Mouse (Mus musculus): Measurements from ENCODE around the gene Iqch. TPM values are rescaled to one million over a fixed set of nuclear protein-coding genes. Genes with fewer than 3 reads are reported as not detected.

The Iqch gene
- polyA plus RNA-seq, 1 experiment from 2014 or later, result 0.06 TPM

- Histone ChIP-seq H3K27ac (ENCODE audit: low read length) (no peak overlapping the region), H3K36me3 (ENCODE audit: insufficient read depth, low read length) (no peaks in the 10 kb centered on the region), H3K27me3 (replicated peaks; ENCODE audit: insufficient read depth, low read length) (no peaks in the 10 kb centered on the region), H3K4me3 (ENCODE audit: low read depth, low read length) (no peak overlapping the region), H3K4me2 (replicated peaks; ENCODE audit: low read depth, low read length) (no peak overlapping the region), H3K4me1 (ENCODE audit: insufficient read depth, low read depth, low read length) (no peaks in the 10 kb centered on the region), H3K9ac (replicated peaks; ENCODE audit: low read depth) (no peak overlapping the region), H3K9me3 (ENCODE audit: low read length) (no peaks in the 10 kb centered on the region)
- DNase-seq (ENCODE audit: low spot score) (no peak), ATAC-seq (no peak)
- TF ChIP-seq CTCF (IDR thresholded peaks at IDR 0.05) (no peak), EP300 (IDR thresholded peaks at IDR 0.05) (no peak)
- WGBS, result 79% methylated on average over 8 of the region's 8 CpGs
Observed at GRCm38 (mm10) chr9:63591661-63592256, 10.5 kb downstream of the Iqch start.

GRCm38 (mm10) chr9:63590592-63590991, 11.7 kb downstream of the Iqch start:
- Histone ChIP-seq H3K9ac (replicated peaks; ENCODE audit: low read depth) (no peak overlapping the region), H3K9me3 (ENCODE audit: low read length) (no peaks in the 10 kb centered on the region), H3K27me3 (replicated peaks; ENCODE audit: insufficient read depth, low read length) (no peaks in the 10 kb centered on the region), H3K4me1 (ENCODE audit: insufficient read depth, low read depth, low read length) (no peaks in the 10 kb centered on the region), H3K27ac (ENCODE audit: low read length) (no peak overlapping the region), H3K4me2 (replicated peaks; ENCODE audit: low read depth, low read length) (no peak overlapping the region), H3K4me3 (ENCODE audit: low read depth, low read length) (no peak overlapping the region), H3K36me3 (ENCODE audit: insufficient read depth, low read length) (no peaks in the 10 kb centered on the region)
- TF ChIP-seq EP300 (IDR thresholded peaks at IDR 0.05) (no peak), CTCF (IDR thresholded peaks at IDR 0.05) (no peak)
- ATAC-seq, result no peak
- no peak for DNase-seq (ENCODE audit: low spot score)
- WGBS, result 88% methylated on average over 4 of the region's 4 CpGs

- TF ChIP-seq CTCF (IDR thresholded peaks at IDR 0.05) (no peak), EP300 (IDR thresholded peaks at IDR 0.05) (no peak)
- no peaks in the 10 kb centered on the region for H3K4me1 ChIP-seq (ENCODE audit: insufficient read depth, low read depth, low read length)
- H3K9ac ChIP-seq (replicated peaks; ENCODE audit: low read depth), result no peak overlapping the region
- no peak overlapping the region for H3K4me2 ChIP-seq (replicated peaks; ENCODE audit: low read depth, low read length)
- no peaks in the 10 kb centered on the region for H3K9me3 ChIP-seq (ENCODE audit: low read length)
- H3K27ac ChIP-seq (ENCODE audit: low read length), result no peak overlapping the region
- ATAC-seq (no peak), DNase-seq (ENCODE audit: low spot score) (no peak)
- WGBS, result 65% methylated on average over 6 of the region's 6 CpGs
- no peaks in the 10 kb centered on the region for H3K27me3 ChIP-seq (replicated peaks; ENCODE audit: insufficient read depth, low read length)
- no peak overlapping the region for H3K4me3 ChIP-seq (ENCODE audit: low read depth, low read length)
- no peaks in the 10 kb centered on the region for H3K36me3 ChIP-seq (ENCODE audit: insufficient read depth, low read length)
Observed at GRCm38 (mm10) chr9:63589209-63589608, 13.1 kb downstream of the Iqch start.

- ATAC-seq (no peak), DNase-seq (ENCODE audit: low spot score) (no peak)
- Histone ChIP-seq H3K36me3 (ENCODE audit: insufficient read depth, low read length) (no peaks in the 10 kb centered on the region), H3K27me3 (replicated peaks; ENCODE audit: insufficient read depth, low read length) (no peaks in the 10 kb centered on the region), H3K27ac (ENCODE audit: low read length) (no peak overlapping the region), H3K9me3 (ENCODE audit: low read length) (no peaks in the 10 kb centered on the region), H3K9ac (replicated peaks; ENCODE audit: low read depth) (no peak overlapping the region), H3K4me2 (replicated peaks; ENCODE audit: low read depth, low read length) (no peak overlapping the region), H3K4me3 (ENCODE audit: low read depth, low read length) (no peak overlapping the region), H3K4me1 (ENCODE audit: insufficient read depth, low read depth, low read length) (no peaks in the 10 kb centered on the region)
- TF ChIP-seq EP300 (IDR thresholded peaks at IDR 0.05), result no peak
- TF ChIP-seq CTCF (IDR thresholded peaks at IDR 0.05), result no peak
- 76% methylated on average over 6 of the region's 6 CpGs for WGBS
Observed at GRCm38 (mm10) chr9:63585251-63585650, 17.0 kb downstream of the Iqch start.

GRCm38 (mm10) chr9:63581778-63582177, 20.5 kb downstream of the Iqch start:
- H3K9ac ChIP-seq (replicated peaks; ENCODE audit: low read depth), result no peak overlapping the region
- ATAC-seq (no peak), DNase-seq (ENCODE audit: low spot score) (no peak)
- H3K27ac ChIP-seq (ENCODE audit: low read length), result no peak overlapping the region
- no peak overlapping the region for H3K4me3 ChIP-seq (ENCODE audit: low read depth, low read length)
- no peak overlapping the region for H3K4me2 ChIP-seq (replicated peaks; ENCODE audit: low read depth, low read length)
- no peaks in the 10 kb centered on the region for H3K27me3 ChIP-seq (replicated peaks; ENCODE audit: insufficient read depth, low read length)
- H3K9me3 ChIP-seq (ENCODE audit: low read length), result no peaks in the 10 kb centered on the region
- WGBS, result 70% methylated on average over 4 of the region's 4 CpGs
- no peaks in the 10 kb centered on the region for H3K36me3 ChIP-seq (ENCODE audit: insufficient read depth, low read length)
- no peaks in the 10 kb centered on the region for H3K4me1 ChIP-seq (ENCODE audit: insufficient read depth, low read depth, low read length)
- TF ChIP-seq EP300 (IDR thresholded peaks at IDR 0.05), result no peak
- no peak for TF ChIP-seq CTCF (IDR thresholded peaks at IDR 0.05)

- H3K4me2 ChIP-seq (replicated peaks; ENCODE audit: low read depth, low read length), result no peak overlapping the region
- 77% methylated on average over 2 of the region's 2 CpGs for WGBS
- H3K4me3 ChIP-seq (ENCODE audit: low read depth, low read length), result no peak overlapping the region
- H3K9me3 ChIP-seq (ENCODE audit: low read length), result no peaks in the 10 kb centered on the region
- H3K4me1 ChIP-seq (ENCODE audit: insufficient read depth, low read depth, low read length), result no peaks in the 10 kb centered on the region
- no peak for ATAC-seq
- no peaks in the 10 kb centered on the region for H3K36me3 ChIP-seq (ENCODE audit: insufficient read depth, low read length)
- no peak for DNase-seq (ENCODE audit: low spot score)
- no peak overlapping the region for H3K27ac ChIP-seq (ENCODE audit: low read length)
- no peak for TF ChIP-seq CTCF (IDR thresholded peaks at IDR 0.05)
- TF ChIP-seq EP300 (IDR thresholded peaks at IDR 0.05), result no peak
- no peak overlapping the region for H3K9ac ChIP-seq (replicated peaks; ENCODE audit: low read depth)
- no peaks in the 10 kb centered on the region for H3K27me3 ChIP-seq (replicated peaks; ENCODE audit: insufficient read depth, low read length)
Observed at GRCm38 (mm10) chr9:63580046-63580445, 22.2 kb downstream of the Iqch start.

- H3K4me2 ChIP-seq (replicated peaks; ENCODE audit: low read depth, low read length), result no peak overlapping the region
- no peaks in the 10 kb centered on the region for H3K4me1 ChIP-seq (ENCODE audit: insufficient read depth, low read depth, low read length)
- whole genome bisulfite sequencing, result 85% methylated on average over 5 of the region's 5 CpGs
- no peak for ATAC-seq
- no peak overlapping the region for H3K4me3 ChIP-seq (ENCODE audit: low read depth, low read length)
- H3K27me3 ChIP-seq (replicated peaks; ENCODE audit: insufficient read depth, low read length), result no peaks in the 10 kb centered on the region
- no peak overlapping the region for H3K9ac ChIP-seq (replicated peaks; ENCODE audit: low read depth)
- no peaks in the 10 kb centered on the region for H3K36me3 ChIP-seq (ENCODE audit: insufficient read depth, low read length)
- TF ChIP-seq EP300 (IDR thresholded peaks at IDR 0.05), result no peak
- TF ChIP-seq CTCF (IDR thresholded peaks at IDR 0.05), result peak; percentile 40; the same call in 1 of the 2 replicates
- H3K27ac ChIP-seq (ENCODE audit: low read length), result no peak overlapping the region
- no peaks in the 10 kb centered on the region for H3K9me3 ChIP-seq (ENCODE audit: low read length)
- no peak for DNase-seq (ENCODE audit: low spot score)
Observed at GRCm38 (mm10) chr9:63579644-63580043, 22.6 kb downstream of the Iqch start.
